Mouse (Mus musculus): ENCODE measurements around the gene Olfr1120. TPM values are rescaled to one million over a fixed set of nuclear protein-coding genes. Genes with fewer than 3 reads are reported as not detected.

Olfr1120 gene
- 0.07 TPM for polyA plus RNA-seq (2017; shearing (Covaris generic))

GRCm38 (mm10) chr2:87354515-87354914, at the start of gene Olfr1120:
TSS of gene Olfr1120 (plus strand) at chr2:87354815.

GRCm38 (mm10) chr2:87307281-87307680, 47.3 kb upstream of the Olfr1120 start, which contains the start of gene Olfr1118:
TSS of gene Olfr1118 (plus strand) at chr2:87307581.

DNA sequence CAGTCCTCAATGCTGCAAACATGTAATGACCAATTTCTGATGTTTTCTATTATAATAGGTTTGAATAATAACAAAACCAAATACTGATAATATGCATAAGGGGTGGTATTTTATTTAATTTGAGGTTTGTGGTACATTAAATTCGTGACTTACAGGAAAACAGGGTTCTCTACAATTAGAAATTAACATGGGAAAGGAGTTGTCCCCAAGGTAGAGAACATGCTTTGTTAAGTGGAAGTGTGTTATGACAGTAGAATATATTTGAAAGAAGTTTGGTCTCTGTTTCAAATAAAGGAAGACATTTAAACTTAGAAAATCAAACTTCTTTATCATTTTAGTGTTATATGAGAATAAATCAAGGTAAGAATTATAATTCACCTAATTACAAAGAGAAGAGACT, 15.0 kb downstream of the Olfr1120 start, which contains the start of gene Olfr1121:
TSS of gene Olfr1121 (plus strand) at position 301 of the 400 bp plus-strand sequence.

DNA sequence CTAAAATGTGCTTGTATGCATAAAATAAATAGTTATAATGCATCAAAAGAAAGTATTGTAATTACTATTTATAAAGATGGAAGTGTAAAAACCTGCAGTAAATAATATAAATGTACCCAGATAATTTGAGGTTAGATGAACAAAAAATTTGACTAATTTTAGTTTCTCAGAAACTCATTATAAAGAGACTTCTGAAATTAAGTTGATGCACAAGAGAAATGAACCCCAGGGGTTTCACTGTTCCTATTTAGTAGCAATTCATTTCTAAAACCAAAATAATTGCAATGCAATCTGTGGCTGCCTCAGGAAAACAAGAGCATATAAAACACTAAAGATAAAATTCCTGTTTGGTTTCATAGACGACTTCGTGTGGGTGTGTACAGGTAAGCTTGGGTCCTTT, 30.9 kb downstream of the Olfr1120 start, which contains the start of gene Olfr1122:
TSS of gene Olfr1122 (plus strand) at position 301 of the 400 bp plus-strand sequence.

Other genes starting within 250 kb of the Olfr1120 start
- not detected for gene Olfr259, start 240.2 kb upstream of the Olfr1120 start, polyA plus RNA-seq (2017; shearing (Covaris generic))
- gene Olfr1110, start 214.5 kb upstream of the Olfr1120 start, polyA plus RNA-seq (2017; shearing (Covaris generic)) = not detected
- not detected for gene Olfr1111, start 202.2 kb upstream of the Olfr1120 start, polyA plus RNA-seq (2017; shearing (Covaris generic))
- gene Olfr1112, start 167.0 kb upstream of the Olfr1120 start, polyA plus RNA-seq (2017; shearing (Covaris generic)) = not detected
- not detected for gene Olfr1113, start 145.8 kb upstream of the Olfr1120 start, polyA plus RNA-seq (2017; shearing (Covaris generic))
- not detected for gene Olfr1115, start 106.8 kb upstream of the Olfr1120 start, polyA plus RNA-seq (2017; shearing (Covaris generic))
- gene Olfr1116, start 87.3 kb upstream of the Olfr1120 start, polyA plus RNA-seq (2017; shearing (Covaris generic)) = 0.02 TPM
- gene Olfr1118, start 47.2 kb upstream of the Olfr1120 start, polyA plus RNA-seq (2017; shearing (Covaris generic)) = not detected
- gene Olfr1121, start 15.1 kb downstream of the Olfr1120 start, polyA plus RNA-seq (2017; shearing (Covaris generic)) = not detected
- 0.16 TPM for gene Olfr1122, start 31.0 kb downstream of the Olfr1120 start, polyA plus RNA-seq (2017; shearing (Covaris generic))
- gene Olfr1123, start 61.8 kb downstream of the Olfr1120 start, polyA plus RNA-seq (2017; shearing (Covaris generic)) = not detected
- gene Olfr1124, start 75.5 kb downstream of the Olfr1120 start, polyA plus RNA-seq (2017; shearing (Covaris generic)) = 0.19 TPM
- gene Olfr1126, start 99.1 kb downstream of the Olfr1120 start, polyA plus RNA-seq (2017; shearing (Covaris generic)) = not detected
- gene Pramel7, start 142.3 kb downstream of the Olfr1120 start, polyA plus RNA-seq (2017; shearing (Covaris generic)) = not detected
- not detected for gene Pramel6, start 151.8 kb downstream of the Olfr1120 start, polyA plus RNA-seq (2017; shearing (Covaris generic))
- gene Olfr153, start 177.0 kb downstream of the Olfr1120 start, polyA plus RNA-seq (2017; shearing (Covaris generic)) = not detected
- not detected for gene Olfr1128, start 190.7 kb downstream of the Olfr1120 start, polyA plus RNA-seq (2017; shearing (Covaris generic))
- 0.07 TPM for gene Olfr1129, start 219.1 kb downstream of the Olfr1120 start, polyA plus RNA-seq (2017; shearing (Covaris generic))